Mouse (Mus musculus) lung, adult 10 weeks (tissue): ENCODE data around the gene Tacc2. TPM values are rescaled to one million over a fixed set of nuclear protein-coding genes. Genes with fewer than 3 reads are reported as not detected.

Experiments
- polyA plus RNA-seq: library from polyadenylated mRNA; stranded (reverse); fragments of 350-450 nt; fragmentation: Illumina TruSeq; extraction: RNeasy Lipid Tissue Mini Kit (QIAGEN cat#74804); gene quantifications from one replicate; pipeline ENCODE4 v1.2.3, GENCODE M21; 2014; ENCODE audit warnings: low read depth, low replicate concordance; ENCODE audit not compliant: insufficient read depth

Gene Tacc2
- polyA plus RNA-seq = 24.1 TPM

DNA sequence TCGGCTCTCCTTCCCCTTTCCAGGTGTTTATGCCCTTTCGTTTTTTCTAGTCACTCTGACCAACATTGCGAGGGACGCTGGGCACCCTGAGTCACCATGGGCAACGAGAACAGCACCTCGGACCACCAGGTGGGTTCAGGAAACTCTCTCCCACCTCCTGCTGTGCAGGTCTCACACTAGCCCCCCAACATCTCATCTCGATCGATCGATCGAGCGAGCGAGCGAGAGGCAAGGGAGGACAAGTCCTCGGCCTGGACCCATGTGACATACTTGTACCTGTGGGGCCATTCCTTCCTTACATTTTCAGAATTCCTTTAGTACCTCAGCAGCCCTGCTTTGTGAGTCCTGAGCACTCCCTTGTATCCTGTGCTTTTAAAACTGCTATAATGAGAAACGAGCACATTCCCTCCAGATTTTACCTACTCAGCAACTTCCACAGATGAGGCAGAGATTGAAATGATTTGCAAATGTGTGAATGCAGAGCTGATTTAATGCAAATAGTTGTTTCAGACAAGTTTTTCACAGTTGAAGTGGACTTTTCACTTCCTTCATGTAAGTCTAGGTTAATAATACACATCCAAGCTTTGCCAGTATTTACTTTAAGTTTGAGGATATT lies at the start of gene Tacc2:
TSS of gene Tacc2 (plus strand) at position 51 of the 616 bp plus-strand sequence.

DNA sequence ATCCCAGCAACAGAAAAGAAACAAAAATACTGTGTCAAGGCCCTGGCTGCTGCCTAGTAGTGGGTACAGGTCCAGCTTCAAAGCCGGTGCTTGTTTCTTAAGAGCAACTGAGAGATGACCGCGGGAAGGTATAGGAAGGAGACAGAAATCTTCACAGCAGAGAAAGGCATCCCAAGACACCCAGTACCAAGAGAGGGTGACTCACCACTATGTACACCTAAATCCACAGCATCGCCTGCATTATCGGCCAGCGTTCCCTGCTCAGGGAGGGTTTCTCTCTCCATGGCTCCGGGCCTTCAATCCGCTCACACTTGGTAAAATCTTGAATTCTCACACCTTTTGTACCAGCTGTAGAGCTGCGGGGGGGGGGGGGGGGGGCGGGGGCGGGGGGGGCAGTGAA lies 4.4 kb upstream of the Tacc2 start, which contains the start of gene Nsmce4a:
TSS of gene Nsmce4a (minus strand) at position 298 of the 400 bp plus-strand sequence.

DNA sequence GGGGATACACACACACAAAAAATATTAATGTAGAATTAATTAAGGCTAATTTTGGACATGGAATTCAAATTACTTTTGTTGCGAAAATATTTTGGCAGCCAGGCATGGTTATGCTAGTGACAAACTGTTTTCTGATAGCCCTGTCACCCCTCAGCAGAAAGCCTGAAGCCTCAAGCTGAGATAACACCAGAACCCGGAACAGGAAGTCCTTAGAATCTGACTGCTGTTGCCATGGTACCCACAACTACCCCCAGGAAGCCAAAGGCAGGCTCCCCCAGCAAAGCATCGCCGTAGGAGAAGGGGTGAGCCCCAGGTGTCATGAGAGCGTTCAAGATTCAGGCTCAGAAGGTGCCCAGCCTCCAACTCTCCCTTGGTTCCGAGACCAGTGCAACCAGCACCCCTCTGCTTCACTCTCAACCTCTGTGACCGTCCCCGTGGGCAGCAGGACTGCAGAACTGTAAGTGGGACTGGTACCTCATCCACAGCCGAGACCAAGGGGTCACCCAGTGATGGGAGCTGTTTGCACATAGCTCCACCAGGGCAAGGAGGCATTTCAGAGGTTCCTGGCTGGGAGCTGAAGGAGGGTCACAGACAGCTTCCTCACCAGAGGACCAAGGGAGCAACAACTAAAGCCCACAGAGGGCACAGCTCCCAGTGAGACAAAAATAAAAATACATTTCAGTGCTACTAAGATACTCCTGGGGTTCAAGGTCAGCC lies 196.8 kb downstream of the Tacc2 start, which contains the start of gene Btbd16:
TSS of gene Btbd16 (plus strand) at position 156 of the 717 bp plus-strand sequence.

Other genes starting within 250 kb of the Tacc2 start
- 12.3 TPM for gene Ate1, start 57.1 kb upstream of the Tacc2 start, polyA plus RNA-seq
- 72.3 TPM for gene Nsmce4a, start 4.3 kb upstream of the Tacc2 start, polyA plus RNA-seq
- not detected for gene Btbd16, start 196.6 kb downstream of the Tacc2 start, polyA plus RNA-seq